Mouse (Mus musculus) liver, adult 10 weeks (tissue): ENCODE results near the gene Ubb. TPM values are rescaled to one million over a fixed set of nuclear protein-coding genes. Genes with fewer than 3 reads are reported as not detected.

Experiments used
- polyA plus RNA-seq: library from polyadenylated mRNA; stranded (reverse); fragments of 350-450 nt; fragmentation: Illumina TruSeq; extraction: RNeasy Lipid Tissue Mini Kit (QIAGEN cat#74804); gene quantifications from one replicate; pipeline ENCODE4 v1.2.3, GENCODE M21; 2014; ENCODE audit warnings: low read depth, low replicate concordance

The Ubb gene
- polyA plus RNA-seq, result 54.0 TPM

GRCm38 (mm10) chr11:62550727-62551225 is at the start of gene Ubb:
Gene Ubb, plus strand, starts transcription at chr11:62551171.

GRCm38 (mm10) chr11:62539089-62539890 is 11.7 kb upstream of the Ubb start, which contains the start of gene Cenpv:
Gene Cenpv, minus strand, starts transcription at chr11:62539261.

GRCm38 (mm10) chr11:62573959-62574702 is 23.2 kb downstream of the Ubb start, which contains the start of gene Trpv2:
Gene Trpv2, plus strand, starts transcription at chr11:62574486.

Other genes with a start within 250 kb of the Ubb start
- 2.2 TPM for gene Pigl, start 92.7 kb upstream of the Ubb start, polyA plus RNA-seq
- 59.1 TPM for gene Ncor1, start 92.6 kb upstream of the Ubb start, polyA plus RNA-seq
- 18.1 TPM for gene Cenpv, start 11.9 kb upstream of the Ubb start, polyA plus RNA-seq
- gene Trpv2, start 23.3 kb downstream of the Ubb start, polyA plus RNA-seq, result not detected
- gene Lrrc75a, start 97.4 kb downstream of the Ubb start, polyA plus RNA-seq, result 0.45 TPM
- gene Mmgt2, start 97.5 kb downstream of the Ubb start, polyA plus RNA-seq, result 2.1 TPM
- gene Zfp287, start 180.7 kb downstream of the Ubb start, polyA plus RNA-seq, result 0.37 TPM
- gene Gm10428, start 201.9 kb downstream of the Ubb start, polyA plus RNA-seq, result not detected
- not detected for gene Zfp286, start 238.3 kb downstream of the Ubb start, polyA plus RNA-seq